12 mouse cellular contexts compared by ENCODE assay signal in genomic region chr2:157447297-157448158, GRCm38 (mm10). TPM values are rescaled to one million over a fixed set of nuclear protein-coding genes. Genes with fewer than 3 reads are reported as not detected.
A peak's percentile ranks its signal among the peaks of the same experiment; 100 is the strongest.
DNase-seq lines count a peak whose midpoint lies in the region; ATAC-seq and TF ChIP-seq lines count a peak whose summit lies in the region.
"Had no signal": no experiment of that assay in that cellular context is flagged by ENCODE, and none has a peak within 500 bp of the region (broad histone marks: within the 10 kb centered on the region; RNA-seq: fewer than 3 reads in every experiment).

No protein-coding gene starts in this region.

- no peaks in the 10 kb centered on the region; the same call in 1 of the 2 replicates for H3K4me1 ChIP-seq in lung, embryonic 14.5 days (ENCODE audit: insufficient read depth)
- peaks cover 7% of the 10 kb centered on the region for H3K4me1 ChIP-seq in lung, adult 2 months (ENCODE audit: control insufficient read depth, insufficient read depth, low read length)
- no peaks in the 10 kb centered on the region for H3K4me1 ChIP-seq in neural tube, embryonic 15.5 days
- H3K4me1 ChIP-seq in forebrain, embryonic 10.5 days, result peaks cover 10% of the 10 kb centered on the region
- H3K4me1 ChIP-seq: forebrain, embryonic 13.5 days; midbrain, embryonic 13.5 days had no signal

- no peak for ATAC-seq in lung, embryonic 14.5 days (ENCODE audit: insufficient read depth)
- peak; percentile 92 for ATAC-seq in inflammation-experienced regulatory T-cells, adult 6 months
- no peak for ATAC-seq in neural tube, embryonic 15.5 days (ENCODE audit: low FRiP score)
- ATAC-seq: forebrain, embryonic 13.5 days; midbrain, embryonic 13.5 days had no signal

- TF ChIP-seq POLR2A in lung, adult 2 months (IDR thresholded peaks at IDR 0.05; ENCODE audit: borderline replicate concordance, extremely low read depth, low read depth, low read length), result no peak

- H3K9me3 ChIP-seq in lung, embryonic 14.5 days (ENCODE audit: low read depth, low read length), result no peaks in the 10 kb centered on the region
- H3K9me3 ChIP-seq in neural tube, embryonic 15.5 days (replicated peaks), result no peaks in the 10 kb centered on the region
- no peaks in the 10 kb centered on the region; the same call in 1 of the 2 replicates for H3K9me3 ChIP-seq in forebrain, embryonic 10.5 days
- H3K9me3 ChIP-seq: forebrain, embryonic 13.5 days; G1E; midbrain, embryonic 13.5 days had no signal

- H3K4me2 ChIP-seq in lung, embryonic 14.5 days, result no peak overlapping the region
- no peak overlapping the region for H3K4me2 ChIP-seq in neural tube, embryonic 15.5 days
- H3K4me2 ChIP-seq: forebrain, embryonic 13.5 days; midbrain, embryonic 13.5 days had no signal

- peaks cover 33% of the 10 kb centered on the region for H3K36me3 ChIP-seq in lung, embryonic 14.5 days (ENCODE audit: insufficient read depth)
- peaks cover 23% of the 10 kb centered on the region for H3K36me3 ChIP-seq in neural tube, embryonic 15.5 days
- H3K36me3 ChIP-seq in forebrain, embryonic 10.5 days (replicated peaks), result peaks cover 92% of the 10 kb centered on the region
- H3K36me3 ChIP-seq: G1E had no signal

- no peak overlapping the region for H3K27ac ChIP-seq in lung, embryonic 14.5 days (ENCODE audit: low read depth)
- no peak overlapping the region for H3K27ac ChIP-seq in neural tube, embryonic 15.5 days (replicated peaks)
- no peak overlapping the region for H3K27ac ChIP-seq in forebrain, embryonic 10.5 days
- H3K27ac ChIP-seq: forebrain, embryonic 13.5 days; midbrain, embryonic 13.5 days had no signal

- H3K9ac ChIP-seq in lung, embryonic 14.5 days, result no peak overlapping the region
- H3K9ac ChIP-seq in neural tube, embryonic 15.5 days (replicated peaks), result no peak overlapping the region
- H3K9ac ChIP-seq: forebrain, embryonic 13.5 days; midbrain, embryonic 13.5 days had no signal

- peak; percentile 32 for DNase-seq in lung, embryonic 14.5 days
- DNase-seq in lung, adult 2 months, result no peak
- peak; percentile 73 for DNase-seq in Muller cell, postnatal 12 days (ENCODE audit: inconsistent ontology term)
- peak; percentile 19 to 52 for DNase-seq in thymus, postnatal 10 days (ENCODE audit: low spot score in 2 of 2)
- no peak for DNase-seq in layer of hippocampus, postnatal 10 days (ENCODE audit: low spot score in 2 of 2)
- DNase-seq in forebrain, embryonic 10.5 days (ENCODE audit: extremely low spot score, low spot score), result no peak
- DNase-seq: cerebellum, postnatal 25 days had no signal

- no peak overlapping the region for H3K4me3 ChIP-seq in lung, embryonic 14.5 days (ENCODE audit: low read depth, low read length)
- no peak overlapping the region for H3K4me3 ChIP-seq in lung, adult 2 months (replicated peaks; ENCODE audit: extremely low read depth, low read depth, low read length)
- no peak overlapping the region for H3K4me3 ChIP-seq in neural tube, embryonic 15.5 days (replicated peaks)
- no peak overlapping the region for H3K4me3 ChIP-seq in forebrain, embryonic 10.5 days
- H3K4me3 ChIP-seq: forebrain, embryonic 13.5 days; midbrain, embryonic 13.5 days had no signal

- TF ChIP-seq CTCF in lung, embryonic 14.5 days (IDR thresholded peaks at IDR 0.05; ENCODE audit: low read depth), result no peak
- TF ChIP-seq CTCF in lung, adult 2 months (IDR thresholded peaks at IDR 0.05; ENCODE audit: insufficient read depth, low read length), result no peak

- no peaks in the 10 kb centered on the region for H3K27me3 ChIP-seq in lung, embryonic 14.5 days (ENCODE audit: insufficient read depth, low read length)
- H3K27me3 ChIP-seq in neural tube, embryonic 15.5 days (replicated peaks), result no peaks in the 10 kb centered on the region
- H3K27me3 ChIP-seq in forebrain, embryonic 10.5 days (ENCODE audit: poor library complexity, severe bottlenecking), result no peaks in the 10 kb centered on the region
- H3K27me3 ChIP-seq: forebrain, embryonic 13.5 days; midbrain, embryonic 13.5 days had no signal

- 67% methylated on average over 15 of the region's 15 CpGs for WGBS in lung, embryonic 14.5 days
- 36% methylated on average over 15 of the region's 15 CpGs for WGBS in lung, adult 2 months
- 91% methylated on average over 15 of the region's 15 CpGs for WGBS in neural tube, embryonic 15.5 days
- WGBS in forebrain, embryonic 10.5 days, result 89% methylated on average over 15 of the region's 15 CpGs

RNA-seq across cellular contexts. Expression of gene Src, which starts 29.3 kb away (rescaled TPM):
- polyA plus RNA-seq in lung, embryonic 14.5 days (2014; fragmentation: Nextera tagmentation; extraction: Ambion mirVana), result 16.4 and 18.9 TPM in 2 replicates
- 59.8 and 62.3 TPM in 2 replicates for polyA plus RNA-seq in lung, adult 2 months (2012; rRNA removed)
- 1 to 10 TPM in 2 of 3 experiments, under 1 TPM in 1; 0.43 to 2.1 (median 1.0) TPM for polyA plus RNA-seq in inflammation-experienced regulatory T-cells, adult 6 months (2017; shearing (Covaris generic))
- polyA plus RNA-seq in neural tube, embryonic 15.5 days (2015; fragmentation: Nextera tagmentation; extraction: Ambion mirVana), result 25.4 and 33.0 TPM in 2 replicates
- 100 to 1,000 TPM in 1 of 2 experiments, 10 to 100 TPM in 1; 92.7 to 101 TPM for total RNA-seq in layer of hippocampus, postnatal 10 days (2021)
- 19.2 and 19.6 TPM in 2 replicates for polyA plus RNA-seq in forebrain, embryonic 10.5 days (2016; fragmentation: Nextera tagmentation; extraction: Ambion mirVana)

Comparison
In these comparisons a context has a peak if more than half of its experiments do, and no peak if none do; other contexts are left out.
1. DNase-seq: peak in lung, embryonic 14.5 days (single experiment), Muller cell, postnatal 12 days (single experiment) and thymus, postnatal 10 days (2 of 2); none in lung, adult 2 months (single experiment), layer of hippocampus, postnatal 10 days (0 of 2) and forebrain, embryonic 10.5 days (single experiment).